Mouse (Mus musculus) thymus, adult 18-20 months (tissue): ENCODE data around the gene Ppfibp1.
"Not testable (repeated sequence)": the region's sequence is repeated elsewhere in the genome, so short reads cannot be mapped to it uniquely, and the experiment has no call there.

Source experiments
- DNase-seq, 2 experiments: peaks; one replicate each; pipeline ENCODE4 v3.0.0; 2022; ENCODE audit warnings: mixed read lengths in 2 of 2

The Ppfibp1 gene

GRCm38 (mm10) chr6:146887958-146888659, at the start of gene Ppfibp1:
TSS of gene Ppfibp1 (plus strand) at chr6:146888487.
- DNase-seq: peak; percentile 84 to 86

- DNase-seq: no peak
Measured at GRCm38 (mm10) chr6:146838863-146839262, 49.4 kb upstream of the Ppfibp1 start.

DNA sequence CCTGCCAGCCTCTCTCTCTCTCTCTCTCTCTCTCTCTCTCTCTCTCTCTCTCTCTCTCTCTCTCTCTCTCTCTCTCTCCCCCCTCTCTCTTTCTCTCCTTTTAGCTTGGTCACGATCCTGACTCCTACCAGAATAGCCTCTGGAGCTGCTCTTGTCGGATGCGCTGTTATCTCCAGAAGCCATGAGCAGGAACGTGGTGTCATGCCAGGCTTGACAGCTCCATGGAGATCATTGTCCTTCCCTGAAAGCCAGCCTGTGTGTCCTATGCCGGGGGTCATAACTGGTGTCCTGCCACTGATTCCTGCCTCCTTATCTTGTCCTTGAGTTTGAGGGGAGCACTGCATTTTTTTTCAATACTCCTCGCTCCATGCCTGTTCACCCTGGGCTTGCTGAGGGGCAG, 43.4 kb upstream of the Ppfibp1 start:
- DNase-seq: no peak

DNA sequence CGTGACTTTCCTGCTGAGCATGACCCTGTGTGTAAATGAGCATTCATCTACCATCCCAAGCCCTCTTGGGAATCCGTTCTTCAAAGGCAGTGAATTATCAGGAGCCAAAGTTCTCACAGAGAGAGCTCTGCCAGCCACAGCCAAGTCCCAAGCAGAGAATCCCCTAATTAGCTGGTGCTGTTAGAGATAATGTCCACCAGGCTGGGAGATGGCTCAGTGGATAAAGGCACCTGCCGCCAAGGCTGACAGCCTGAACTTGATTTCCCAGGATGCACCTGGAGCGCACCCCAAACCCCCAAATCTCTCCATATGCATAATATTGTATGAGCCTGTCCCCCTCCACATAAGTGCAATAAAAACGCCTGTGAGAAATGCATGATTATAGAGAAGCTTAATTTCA, 42.9 kb upstream of the Ppfibp1 start:
- DNase-seq: no peak

DNA sequence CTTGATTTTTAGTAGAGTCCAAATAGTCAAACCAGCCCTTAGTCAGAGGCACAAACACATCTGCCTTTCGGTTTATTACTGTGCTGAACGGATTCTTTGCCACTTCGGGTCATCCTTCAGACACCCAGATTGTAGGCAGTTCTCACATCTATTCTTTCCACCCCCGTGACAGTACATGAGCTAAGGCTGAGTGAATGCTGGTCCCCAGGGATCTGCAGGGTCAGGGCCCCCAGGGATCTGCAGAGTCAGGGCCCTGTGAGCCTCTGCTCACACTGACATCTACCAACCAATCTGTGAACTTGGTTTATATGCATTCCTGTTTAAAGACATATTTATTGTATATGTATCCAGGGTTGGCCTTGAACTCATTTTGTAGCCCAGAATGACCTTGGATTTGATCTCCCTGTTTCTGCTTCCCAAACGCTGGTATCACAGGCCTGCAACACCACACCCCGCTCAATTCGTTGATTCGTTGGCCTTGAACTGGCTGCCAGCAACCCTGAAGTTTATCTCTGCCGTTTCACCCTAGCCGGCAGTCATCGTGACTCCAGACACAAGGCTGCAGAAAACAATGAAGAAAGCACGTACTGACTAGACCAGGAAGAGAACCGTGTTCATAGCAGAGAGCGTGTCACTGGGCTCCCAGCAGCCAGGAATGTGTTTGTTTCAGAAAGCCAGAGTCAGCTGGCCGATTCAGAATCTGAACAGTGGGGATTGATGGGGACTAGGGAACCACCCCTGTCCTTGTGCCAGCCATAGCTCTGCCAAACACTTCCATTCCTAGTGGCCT, 42.1 kb upstream of the Ppfibp1 start:
- no peak for DNase-seq

DNA sequence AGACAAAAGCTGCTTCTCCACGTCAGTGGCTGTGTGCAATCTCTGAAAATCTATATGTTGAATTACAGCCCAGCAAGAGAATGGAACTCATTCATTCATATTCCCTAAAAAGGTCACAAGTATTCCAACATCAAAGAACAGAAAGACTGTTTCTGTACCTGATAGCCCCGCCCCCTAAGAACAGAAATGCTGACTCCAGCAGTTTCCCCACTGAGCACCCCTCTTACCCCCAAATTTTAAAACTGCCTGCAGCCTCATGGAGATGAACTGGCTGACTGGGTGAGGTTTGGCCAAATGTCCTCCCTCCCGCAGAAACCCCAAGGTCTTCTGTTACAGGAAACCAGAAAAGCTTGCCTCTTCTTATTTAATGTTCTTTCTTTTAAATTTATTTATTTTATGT, 40.9 kb upstream of the Ppfibp1 start:
- DNase-seq: no peak

DNA sequence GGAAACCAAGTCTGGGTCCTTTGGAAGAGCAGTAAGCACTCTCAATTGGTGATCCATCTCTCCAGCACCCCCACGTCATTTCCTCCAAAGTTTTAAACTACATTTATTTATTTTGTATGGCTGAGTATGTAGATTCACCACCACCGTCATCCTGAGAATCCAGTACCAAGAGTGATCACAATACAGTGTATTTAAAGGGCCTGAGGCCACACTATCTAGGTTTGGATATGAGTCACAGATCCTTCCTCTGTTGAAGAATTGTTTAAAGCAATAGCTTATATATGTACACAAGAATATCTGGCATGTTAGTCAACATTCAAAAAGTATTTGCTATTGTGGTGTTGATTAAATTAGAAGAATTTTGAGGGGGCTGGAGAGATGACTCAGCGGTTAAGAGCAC, 40.0 kb upstream of the Ppfibp1 start:
- no peak for DNase-seq

DNA sequence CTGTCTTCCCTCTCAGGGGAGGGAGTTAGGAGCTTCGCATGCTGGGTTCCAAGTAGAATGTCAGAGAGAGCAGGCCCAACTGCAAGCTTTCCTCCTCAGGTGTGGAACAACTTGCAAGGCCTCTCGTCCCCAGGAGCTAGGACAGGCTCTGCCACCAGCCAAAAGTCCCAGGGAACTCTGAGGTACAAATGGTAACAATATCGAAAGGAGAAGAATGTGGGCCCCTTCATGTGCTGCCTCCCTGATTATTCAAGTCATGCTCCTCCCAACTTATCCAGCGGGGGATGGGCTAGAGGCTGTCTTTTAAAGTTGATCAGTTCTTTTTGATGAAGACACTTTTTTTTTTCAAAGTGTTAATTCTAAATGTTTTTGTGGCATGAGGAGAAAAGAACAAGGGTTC, 38.2 kb upstream of the Ppfibp1 start, which contains the start of gene Smco2:
Gene Smco2 (plus strand): TSS at position 55 of the 400 bp plus-strand sequence.
- DNase-seq: no peak

GRCm38 (mm10) chr6:146851916-146852315, 36.4 kb upstream of the Ppfibp1 start:
- no peak for DNase-seq

DNA sequence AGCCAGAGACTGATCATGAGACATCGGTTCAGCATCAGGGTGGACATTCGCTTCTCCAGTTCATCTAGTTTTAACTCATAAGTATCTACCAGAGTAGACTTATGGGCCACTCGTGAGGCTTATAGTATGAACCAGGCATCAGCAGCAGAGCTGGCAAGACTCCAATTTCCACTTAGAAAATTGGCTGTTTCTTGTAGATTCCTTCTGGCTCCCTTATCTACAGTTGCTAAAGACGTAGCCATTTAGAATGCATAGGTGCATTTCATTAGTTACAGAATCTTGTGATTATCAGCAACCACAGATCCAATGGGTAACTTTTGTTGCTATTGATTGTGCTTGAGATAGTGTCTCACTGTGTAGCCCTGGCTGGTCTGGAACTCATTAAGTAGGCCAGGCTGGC, 35.5 kb upstream of the Ppfibp1 start:
- DNase-seq: no peak

DNA sequence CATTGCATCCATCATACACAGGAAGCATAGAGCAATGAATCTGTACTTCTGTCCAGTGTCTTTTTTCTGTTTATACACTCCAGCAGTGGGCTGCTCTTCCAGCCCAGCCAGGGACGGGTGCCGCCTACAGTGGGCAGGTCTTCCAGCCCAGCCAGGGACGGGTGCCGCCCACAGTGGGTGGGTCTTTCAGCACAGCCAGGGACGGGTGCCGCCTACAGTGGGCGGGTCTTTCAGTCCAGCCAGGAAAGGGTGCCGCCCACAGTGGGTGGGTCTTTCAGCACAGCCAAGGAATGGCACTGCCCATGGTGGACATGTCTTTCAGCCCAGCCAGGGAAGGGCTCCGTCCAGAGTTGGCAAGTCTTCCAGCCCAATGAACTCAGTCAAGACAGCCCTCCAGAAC, 33.1 kb upstream of the Ppfibp1 start:
- DNase-seq: no peak

DNA sequence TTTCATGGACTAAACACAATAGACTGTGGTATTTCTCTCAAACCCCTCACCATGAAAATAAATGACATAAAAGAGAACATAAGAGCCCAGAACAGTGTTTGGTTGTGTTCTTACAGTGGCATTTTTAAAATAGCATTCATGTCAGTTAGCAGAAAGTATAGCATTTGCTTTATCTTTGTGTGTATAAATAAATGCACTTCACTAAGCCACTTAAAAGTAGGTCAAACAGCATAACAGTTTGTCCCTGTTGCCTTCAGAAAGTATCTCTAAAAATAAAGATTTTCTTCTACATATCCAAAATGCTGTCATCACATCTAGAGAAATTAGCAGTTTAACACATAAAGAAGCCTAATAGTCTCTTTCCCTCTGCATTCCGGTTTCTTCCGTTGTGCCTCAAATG, 30.9 kb upstream of the Ppfibp1 start:
- no peak for DNase-seq

DNA sequence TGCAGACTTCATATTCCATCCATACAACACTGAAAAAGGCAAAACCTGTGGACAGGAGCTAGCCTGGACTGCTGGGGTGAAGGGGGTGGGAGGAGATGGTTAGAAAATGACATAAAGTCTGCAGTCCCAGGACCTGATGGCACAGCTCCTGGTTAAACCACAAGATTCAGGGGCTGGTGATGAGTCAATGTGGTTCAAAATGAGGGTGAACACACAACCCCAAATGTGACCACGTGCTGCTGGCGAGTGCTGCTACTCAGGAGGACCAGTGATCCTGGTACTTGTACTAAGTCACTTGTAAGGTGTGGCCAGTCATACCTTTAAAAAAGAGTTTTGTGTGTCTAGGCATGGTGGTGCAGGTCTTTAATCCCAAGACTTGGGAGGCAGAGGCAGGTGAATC, 25.1 kb upstream of the Ppfibp1 start:
- no peak for DNase-seq

- DNase-seq: not testable (repeated sequence)
Measured at GRCm38 (mm10) chr6:146864370-146864769, 23.9 kb upstream of the Ppfibp1 start.

DNA sequence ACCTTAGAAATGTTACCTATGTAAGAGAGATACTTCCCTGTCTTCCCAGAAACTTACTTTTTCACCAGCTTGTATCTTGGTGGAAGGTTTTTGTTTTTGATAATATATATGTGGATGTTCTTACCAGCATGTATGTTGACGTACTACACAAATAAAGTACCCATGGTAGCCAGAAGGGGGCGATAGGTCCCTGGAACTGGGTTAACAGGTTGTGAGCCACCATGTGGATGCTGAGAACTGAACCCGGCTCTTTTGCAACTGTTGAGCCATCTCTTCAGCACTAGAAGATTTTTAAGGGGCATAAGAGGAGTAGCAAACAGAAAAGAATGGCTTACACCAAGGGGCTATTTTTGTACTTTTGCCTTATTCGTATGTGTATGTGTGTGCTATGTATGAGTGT, 22.6 kb upstream of the Ppfibp1 start:
- no peak for DNase-seq

- DNase-seq: no peak
Measured at GRCm38 (mm10) chr6:146871975-146872374, 16.3 kb upstream of the Ppfibp1 start.

DNA sequence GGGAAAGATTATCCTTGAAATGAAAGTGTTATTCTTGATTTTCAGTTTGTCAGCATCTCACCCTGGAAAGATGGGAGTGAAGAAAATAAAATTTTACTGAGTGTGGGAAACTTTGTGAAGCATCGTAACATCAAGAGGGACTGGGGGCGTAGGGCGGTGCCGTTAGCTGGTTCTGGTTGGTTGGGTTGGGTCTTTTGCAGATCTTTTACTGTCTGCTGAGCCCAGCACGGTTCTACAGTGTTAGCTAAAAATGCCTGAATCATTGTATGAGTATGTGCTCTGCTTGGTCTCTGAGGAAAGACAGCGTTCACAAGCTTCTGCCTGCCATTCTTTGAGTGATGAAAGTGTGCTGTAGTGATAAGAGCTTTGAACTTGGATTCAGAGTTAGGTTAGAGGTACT, 13.9 kb upstream of the Ppfibp1 start:
- DNase-seq: no peak

DNA sequence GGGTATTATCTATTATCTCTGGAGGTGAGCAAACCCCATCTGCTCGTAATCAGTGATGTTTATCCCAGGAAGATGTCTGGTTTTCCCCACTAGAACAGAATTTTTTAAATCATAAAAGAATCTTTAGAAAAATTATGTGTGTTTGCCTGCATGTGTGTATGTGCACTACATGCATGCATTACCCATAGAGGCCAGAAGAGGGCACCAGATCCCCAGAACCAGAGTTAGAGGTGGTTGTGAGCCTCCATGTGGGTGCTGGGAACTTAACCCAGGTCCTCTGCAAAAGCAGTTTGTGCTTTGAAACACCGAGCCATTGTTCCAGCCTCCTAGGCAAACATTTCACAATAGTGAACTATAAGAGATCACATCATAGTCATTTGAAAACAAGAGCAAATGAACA, 11.5 kb upstream of the Ppfibp1 start:
- DNase-seq: no peak

- DNase-seq: no peak
Measured at GRCm38 (mm10) chr6:146877425-146878045, 10.8 kb upstream of the Ppfibp1 start.

GRCm38 (mm10) chr6:146878926-146879325, 9.4 kb upstream of the Ppfibp1 start:
- DNase-seq: no peak

DNA sequence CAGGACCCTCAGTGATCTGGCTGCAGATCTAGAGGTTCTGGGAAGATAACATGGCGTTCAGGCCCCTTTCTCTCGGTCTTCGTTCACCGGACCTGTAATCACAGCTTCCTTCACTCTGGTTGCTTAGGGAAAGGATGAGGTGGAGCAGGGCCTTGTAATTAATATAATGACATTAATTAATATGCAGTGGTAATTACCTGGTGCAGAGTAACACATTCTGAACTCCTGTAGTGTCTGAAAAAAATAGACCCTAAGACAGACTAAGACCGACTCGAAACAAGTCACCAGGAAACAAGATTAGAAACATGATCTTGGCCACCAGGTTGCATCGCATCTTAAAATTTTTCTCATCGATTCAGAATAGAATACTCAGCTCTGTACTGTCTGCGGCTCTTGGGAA, 8.4 kb upstream of the Ppfibp1 start:
- DNase-seq: no peak

DNA sequence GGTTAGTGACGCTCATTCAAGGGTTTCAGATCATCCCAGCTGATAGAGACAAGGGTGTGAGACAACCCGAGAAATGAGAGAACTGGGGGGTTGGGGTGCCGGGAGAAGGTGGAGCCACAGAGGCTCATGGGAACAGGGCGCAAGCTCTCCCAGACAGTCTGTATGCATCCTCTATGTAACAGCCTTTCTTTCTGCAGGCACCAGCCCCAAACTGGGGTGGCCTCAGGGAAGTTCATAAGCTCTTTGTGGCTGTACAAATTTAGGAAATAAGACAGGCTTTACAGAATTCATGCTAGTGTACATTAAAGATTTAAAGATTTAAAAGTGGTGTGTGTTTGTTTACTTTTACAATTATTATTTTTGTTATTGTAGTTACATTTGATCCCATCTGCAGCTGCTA, 8.0 kb upstream of the Ppfibp1 start:
- DNase-seq: no peak

- DNase-seq: no peak
Measured at GRCm38 (mm10) chr6:146881896-146882770, 6.2 kb upstream of the Ppfibp1 start.
